Mouse (Mus musculus) adrenal gland, postnatal 36 days (tissue): ENCODE results near the gene Eif5a. TPM values are rescaled to one million over a fixed set of nuclear protein-coding genes. Genes with fewer than 3 reads are reported as not detected.
"Not testable (repeated sequence)": the region's sequence is repeated elsewhere in the genome, so short reads cannot be mapped to it uniquely, and the experiment has no call there.

Source experiments
- DNase-seq, 2 experiments: peaks; one replicate each; pipeline ENCODE4 v3.0.0; 2021; ENCODE audit warnings: mixed read lengths in 1 of 2
- total RNA-seq, 2 experiments: library from RNA; stranded (reverse); gene quantifications; 2 replicates each; pipeline ENCODE4 v1.2.3; 2021

Eif5a gene
- total RNA-seq, 2 experiments from 2014 or later, result 619 to 640 TPM

- no peak for DNase-seq
Measured at GRCm38 (mm10) chr11:69922796-69923195, 1.0 kb upstream of the Eif5a start.

- DNase-seq, result no peak
Measured at GRCm38 (mm10) chr11:69922012-69922756, 426 bp upstream of the Eif5a start.

- peak; percentile 52 to 74 for DNase-seq
Measured at GRCm38 (mm10) chr11:69920266-69921031, 1.3 kb downstream of the Eif5a start.

GRCm38 (mm10) chr11:69919661-69920265 is 2.0 kb downstream of the Eif5a start:
- DNase-seq, result peak; percentile 87 to 92

GRCm38 (mm10) chr11:69919053-69919452 is 2.7 kb downstream of the Eif5a start:
- no peak for DNase-seq

DNA sequence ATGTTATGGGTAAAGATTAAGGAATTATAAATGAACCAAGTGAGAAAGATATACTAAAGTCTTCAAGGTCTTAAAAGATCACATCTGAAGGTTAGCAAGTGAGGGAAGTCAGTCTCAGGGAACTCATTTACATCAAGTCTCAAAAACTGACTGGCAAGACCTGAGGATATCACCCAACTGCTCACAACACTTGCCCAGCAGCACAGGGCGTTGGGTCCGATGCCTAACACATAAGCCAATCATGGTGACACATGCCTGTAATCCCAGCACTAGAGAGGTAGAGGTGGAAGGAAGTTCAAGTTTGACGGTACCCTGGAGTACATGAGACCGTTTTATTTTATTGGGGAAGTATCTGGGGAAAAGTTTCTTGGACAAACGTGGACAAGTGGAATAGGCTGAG is 3.6 kb downstream of the Eif5a start:
- no peak for DNase-seq

DNA sequence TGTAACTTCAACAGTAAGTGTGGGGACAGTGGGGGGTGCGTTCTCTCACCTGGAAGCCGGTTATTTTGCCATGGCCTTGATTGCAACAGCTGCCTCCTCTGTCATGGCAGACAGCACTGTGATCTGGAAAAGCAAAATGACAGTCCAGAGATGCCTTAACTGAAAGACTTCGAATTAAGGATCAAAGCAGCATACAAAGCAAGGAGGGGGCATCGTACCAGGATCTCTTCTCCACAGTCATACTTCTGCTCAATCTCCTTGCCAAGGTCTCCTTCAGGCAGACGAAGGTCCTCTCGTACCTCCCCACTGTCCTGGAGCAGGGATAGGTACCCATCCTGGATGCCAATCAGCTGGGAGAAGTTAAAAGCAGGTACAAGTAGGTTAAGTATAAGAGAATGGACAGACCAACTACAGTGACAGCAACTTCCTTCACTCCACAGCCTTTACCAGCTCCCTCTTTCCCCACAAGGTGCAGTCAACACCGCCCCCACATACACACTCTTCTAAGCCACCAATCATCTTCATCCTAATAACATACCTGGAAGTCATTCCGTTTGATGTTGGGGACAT is 4.3 kb downstream of the Eif5a start:
- DNase-seq, result no peak

- DNase-seq, result not testable (repeated sequence)
Measured at GRCm38 (mm10) chr11:69916652-69917378, 4.9 kb downstream of the Eif5a start.

DNA sequence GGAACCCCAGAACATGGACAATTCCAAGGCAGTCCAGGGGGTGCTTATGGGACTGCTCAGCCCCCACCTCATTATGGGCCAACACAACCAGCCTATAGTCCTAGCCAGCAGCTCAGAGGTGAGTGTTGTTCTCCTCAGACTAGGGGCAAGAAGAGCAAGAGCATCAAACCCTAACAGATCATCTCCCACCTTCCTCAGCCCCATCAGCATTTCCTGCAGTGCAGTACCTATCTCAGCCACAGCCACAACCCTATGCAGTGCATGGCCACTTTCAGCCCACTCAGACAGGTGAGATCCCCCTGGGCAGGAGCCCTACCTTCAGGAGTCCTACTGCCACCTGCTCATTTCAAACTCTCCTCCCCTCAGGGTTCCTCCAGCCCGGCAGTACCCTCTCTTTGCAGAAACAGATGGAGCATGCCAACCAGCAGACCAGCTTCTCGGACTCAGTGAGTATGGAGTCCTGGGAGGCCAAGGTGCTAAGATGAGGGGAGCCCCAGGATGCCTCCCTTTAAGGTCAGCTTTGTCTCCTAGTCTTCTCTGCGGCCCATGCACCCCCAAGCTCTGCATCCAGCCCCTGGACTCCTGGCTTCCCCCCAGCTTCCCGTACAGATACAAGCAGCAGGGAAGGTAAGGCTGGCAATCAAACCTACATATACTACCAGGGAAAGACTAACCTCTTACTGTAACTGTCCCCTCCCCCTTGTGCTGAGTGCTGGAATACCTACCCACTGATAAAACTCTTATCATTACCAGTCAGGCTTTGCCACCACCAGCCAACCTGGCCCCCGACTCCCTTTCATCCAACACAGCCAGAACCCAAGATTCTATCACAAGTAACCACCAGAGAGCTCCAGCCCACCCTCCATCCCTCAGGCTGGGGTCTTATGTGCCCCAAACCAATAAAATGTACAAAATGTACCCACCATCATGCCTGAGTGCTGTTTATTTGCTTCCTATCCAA is 5.8 kb downstream of the Eif5a start:
- no peak for DNase-seq

DNA sequence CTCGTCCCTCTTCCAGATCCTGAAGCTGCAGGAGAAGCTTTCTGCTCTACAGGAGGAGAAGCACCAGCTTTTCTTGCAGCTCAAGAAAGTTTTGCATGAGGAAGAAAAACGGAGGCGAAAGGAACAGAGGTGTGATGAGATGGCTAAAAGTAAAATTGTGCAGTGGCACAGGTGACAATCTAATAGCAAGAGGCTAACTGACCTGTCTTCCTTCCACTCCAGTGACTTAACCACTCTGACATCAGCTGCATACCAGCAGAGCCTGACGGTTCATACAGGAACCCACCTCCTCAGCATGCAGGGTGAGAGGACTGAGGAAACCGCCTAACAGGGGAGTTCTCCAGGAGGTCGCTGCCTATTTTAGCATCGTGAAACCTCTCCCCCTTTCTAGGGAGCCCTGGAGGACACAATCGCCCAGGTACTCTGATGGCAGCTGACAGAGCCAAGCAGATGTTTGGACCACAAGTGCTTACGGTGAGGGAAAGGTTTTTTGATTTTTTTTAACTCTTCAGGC is 6.8 kb downstream of the Eif5a start:
- no peak for DNase-seq

- DNase-seq, result peak in 1 of 2 experiments; percentile 49
Measured at GRCm38 (mm10) chr11:69914372-69914764, 7.4 kb downstream of the Eif5a start.

DNA sequence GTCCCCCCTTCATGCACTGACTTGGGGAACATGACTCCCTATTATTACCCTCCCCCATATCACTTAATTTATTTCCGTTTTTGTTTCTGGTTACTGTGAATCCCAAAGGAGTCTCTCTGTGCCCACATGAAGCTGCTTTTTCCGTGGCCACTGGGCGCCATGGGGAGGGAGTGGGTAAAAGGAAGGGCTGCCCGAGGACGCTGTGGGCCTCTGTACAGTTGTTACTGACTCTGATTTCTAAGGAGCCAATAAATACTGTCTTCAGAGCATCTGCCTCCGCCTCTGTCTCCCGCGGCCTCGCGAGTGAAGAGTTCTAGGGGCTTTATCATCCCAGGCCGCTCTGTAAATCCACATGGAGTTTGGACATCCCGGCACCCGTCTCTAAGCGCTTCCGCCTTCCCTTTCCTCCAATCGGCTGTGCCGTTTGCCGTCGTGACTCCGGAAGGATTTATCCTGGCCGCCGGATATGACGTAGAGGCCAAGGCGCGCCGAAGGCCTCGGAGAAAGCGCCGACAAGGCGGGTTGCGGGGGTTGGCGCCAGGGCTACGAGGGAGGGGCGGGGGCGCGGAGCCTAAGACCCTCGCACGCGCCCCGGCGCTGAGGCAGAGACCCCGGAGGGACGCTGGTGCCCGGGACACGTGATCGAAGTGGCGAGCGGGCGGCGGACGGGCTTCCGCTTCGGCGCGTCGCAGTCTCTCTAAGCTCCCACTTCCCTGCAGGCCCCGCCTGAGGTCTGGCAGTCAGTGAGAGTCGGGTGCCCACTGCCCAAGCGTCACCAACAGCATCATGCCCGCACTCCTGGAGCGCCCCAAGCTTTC is 8.0 kb downstream of the Eif5a start, which contains the start of gene Gps2:
Gene Gps2, plus strand, starts transcription at position 335 of the 818 bp plus-strand sequence.
- peak; percentile 93 to 94 for DNase-seq

GRCm38 (mm10) chr11:69912716-69913530 is 8.8 kb downstream of the Eif5a start:
- DNase-seq, result no peak

DNA sequence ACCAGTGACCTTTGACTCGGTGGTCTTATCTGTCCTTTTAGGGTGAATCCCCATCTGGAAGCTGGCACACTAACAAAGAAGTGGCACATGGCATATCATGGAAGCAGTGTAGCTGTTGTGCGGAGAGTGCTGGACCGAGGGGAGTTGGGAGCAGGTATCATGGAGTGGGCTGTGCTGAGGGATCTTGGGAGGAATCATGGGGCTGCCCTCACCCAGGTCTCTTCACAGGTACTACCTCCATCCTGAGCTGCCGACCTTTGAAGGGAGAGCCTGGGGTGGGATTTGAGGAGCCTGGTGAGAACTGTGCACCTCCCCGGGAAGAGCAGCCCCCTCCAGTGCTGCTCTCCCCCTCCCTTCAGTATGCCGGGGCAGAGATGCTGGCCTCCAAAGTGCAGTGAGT is 10.1 kb downstream of the Eif5a start:
- no peak for DNase-seq

GRCm38 (mm10) chr11:69910781-69911560 is 10.8 kb downstream of the Eif5a start:
- no peak for DNase-seq

DNA sequence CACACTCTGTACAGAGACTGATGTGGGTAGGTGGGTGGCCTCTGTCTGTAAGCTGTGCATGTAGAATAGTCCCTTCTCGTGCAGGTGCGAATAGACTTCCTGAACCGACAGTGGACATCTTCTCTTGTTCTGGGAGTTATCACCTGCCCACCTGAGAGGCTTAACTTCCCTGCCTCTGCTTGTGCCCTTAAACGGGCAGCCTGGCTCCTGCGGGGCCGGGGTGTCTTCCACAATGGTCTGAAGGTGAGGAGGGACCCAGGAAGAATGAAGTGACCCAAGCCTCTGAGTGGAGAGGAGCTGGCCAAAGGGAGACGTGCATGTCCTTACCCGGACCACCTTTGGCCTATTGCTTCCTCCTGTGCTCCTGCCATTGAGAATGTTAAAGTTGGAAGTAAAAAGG is 11.6 kb downstream of the Eif5a start:
- DNase-seq, result no peak

- DNase-seq, result no peak
Measured at GRCm38 (mm10) chr11:69909174-69909573, 12.6 kb downstream of the Eif5a start.

- DNase-seq, result no peak
Measured at GRCm38 (mm10) chr11:69908645-69909044, 13.1 kb downstream of the Eif5a start.
